In the genomic region with DNA sequence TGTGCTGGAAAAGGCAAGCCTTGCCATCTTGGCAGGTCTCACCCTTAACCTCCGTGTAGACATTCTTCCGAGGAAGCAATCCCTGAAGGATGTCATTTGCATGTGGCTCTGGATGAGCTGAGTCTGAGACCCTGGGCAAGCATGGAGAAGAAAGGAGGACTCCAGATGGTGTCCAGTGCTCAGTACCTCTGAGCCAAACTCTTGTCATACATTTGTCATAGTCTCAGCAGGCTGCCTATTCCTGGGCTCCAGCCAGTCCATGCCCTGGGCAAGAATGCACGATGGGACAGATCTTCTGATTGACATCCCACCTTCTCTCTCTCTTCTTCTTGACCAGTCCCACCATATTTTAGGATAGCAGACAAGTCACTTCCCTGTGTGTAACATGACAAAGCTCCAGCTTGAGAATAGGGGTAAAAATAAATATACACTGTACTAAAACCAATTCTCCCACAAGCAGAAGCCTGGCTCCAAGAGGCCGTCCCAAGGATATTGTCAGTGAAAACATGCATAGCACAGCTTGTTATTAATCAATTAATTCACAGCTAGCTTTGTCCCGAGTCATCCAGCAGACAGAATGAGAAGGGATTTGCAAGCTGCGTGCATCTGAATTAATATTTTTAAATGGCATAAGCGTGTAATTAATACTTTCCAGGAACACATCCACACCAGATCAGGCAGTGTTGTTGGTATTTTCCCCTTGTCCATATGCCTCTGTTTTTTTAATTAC, we compare ENCODE assay signal across 21 mouse cellular contexts.
DNase-seq lines count a peak whose midpoint lies in the region; ATAC-seq and TF ChIP-seq lines count a peak whose summit lies in the region.
"Had no signal": no experiment of that assay in that cellular context is flagged by ENCODE, and none has a peak within 500 bp of the region (broad histone marks: within the 10 kb centered on the region; RNA-seq: fewer than 3 reads in every experiment).

No protein-coding gene starts in this region.

- H3K4me1 ChIP-seq in hindbrain, embryonic 13.5 days (replicated peaks): peaks cover 10% of the 10 kb centered on the region
- H3K4me1 ChIP-seq in hindbrain, embryonic 12.5 days: peaks cover 9% of the 10 kb centered on the region
- no peaks in the 10 kb centered on the region for H3K4me1 ChIP-seq in midbrain, postnatal 0 days (ENCODE audit: insufficient read depth, low read length)
- H3K4me1 ChIP-seq in midbrain, embryonic 16.5 days (ENCODE audit: control insufficient read depth, insufficient read depth, low read length): peaks cover 10% of the 10 kb centered on the region
- H3K4me1 ChIP-seq: heart, embryonic 15.5 days; lung, embryonic 15.5 days had no signal

- no peaks in the 10 kb centered on the region for H3K9me3 ChIP-seq in hindbrain, embryonic 13.5 days
- no peaks in the 10 kb centered on the region for H3K9me3 ChIP-seq in hindbrain, embryonic 12.5 days (replicated peaks)
- no peaks in the 10 kb centered on the region for H3K9me3 ChIP-seq in midbrain, postnatal 0 days (ENCODE audit: low read length)
- no peaks in the 10 kb centered on the region for H3K9me3 ChIP-seq in midbrain, embryonic 16.5 days (replicated peaks; ENCODE audit: control insufficient read depth, low read length, poor library complexity, severe bottlenecking)
- H3K9me3 ChIP-seq: heart, embryonic 15.5 days; lung, embryonic 15.5 days had no signal

- 33% methylated on average over 7 of the region's 7 CpGs for WGBS in hindbrain, embryonic 13.5 days
- 41% methylated on average over 7 of the region's 7 CpGs for WGBS in hindbrain, embryonic 12.5 days
- 40% methylated on average over 7 of the region's 7 CpGs for WGBS in midbrain, postnatal 0 days
- WGBS in midbrain, embryonic 16.5 days: 36% methylated on average over 7 of the region's 7 CpGs

- no peaks in the 10 kb centered on the region for H3K36me3 ChIP-seq in hindbrain, embryonic 13.5 days
- no peaks in the 10 kb centered on the region for H3K36me3 ChIP-seq in hindbrain, embryonic 12.5 days
- H3K36me3 ChIP-seq in midbrain, postnatal 0 days (ENCODE audit: insufficient read depth, low read length): no peaks in the 10 kb centered on the region
- H3K36me3 ChIP-seq in midbrain, embryonic 16.5 days (ENCODE audit: control insufficient read depth, insufficient read depth, low read length): no peaks in the 10 kb centered on the region
- H3K36me3 ChIP-seq: heart, embryonic 15.5 days; lung, embryonic 15.5 days had no signal

- H3K4me3 ChIP-seq in hindbrain, embryonic 13.5 days: no peak overlapping the region
- no peak overlapping the region for H3K4me3 ChIP-seq in hindbrain, embryonic 12.5 days
- H3K4me3 ChIP-seq in midbrain, postnatal 0 days (ENCODE audit: low read depth, low read length): no peak overlapping the region
- no peak overlapping the region for H3K4me3 ChIP-seq in midbrain, embryonic 16.5 days (ENCODE audit: low read depth, low read length)
- H3K4me3 ChIP-seq: heart, adult 2 months; heart, embryonic 15.5 days; lung, embryonic 15.5 days; myocyte had no signal

- H3K9ac ChIP-seq in hindbrain, embryonic 13.5 days: no peak overlapping the region
- no peak overlapping the region for H3K9ac ChIP-seq in hindbrain, embryonic 12.5 days
- H3K9ac ChIP-seq in midbrain, postnatal 0 days (replicated peaks; ENCODE audit: low read length, poor library complexity, severe bottlenecking): no peak overlapping the region
- no peak overlapping the region for H3K9ac ChIP-seq in midbrain, embryonic 16.5 days (ENCODE audit: low read depth, low read length)
- H3K9ac ChIP-seq: heart, embryonic 15.5 days; liver, embryonic 14.5 days; lung, embryonic 15.5 days had no signal

- TF ChIP-seq CTCF in midbrain, postnatal 0 days (IDR thresholded peaks at IDR 0.05): no peak

- H3K27me3 ChIP-seq in hindbrain, embryonic 13.5 days: 0 out of 2 replicates have a peak, but pooled peaks cover 2% of the 10 kb centered on the region
- H3K27me3 ChIP-seq in hindbrain, embryonic 12.5 days: no peaks in the 10 kb centered on the region
- H3K27me3 ChIP-seq in midbrain, postnatal 0 days (ENCODE audit: insufficient read depth, low read length): no peaks in the 10 kb centered on the region
- no peaks in the 10 kb centered on the region for H3K27me3 ChIP-seq in midbrain, embryonic 16.5 days (ENCODE audit: control insufficient read depth, insufficient read depth, low read depth, low read length)
- H3K27me3 ChIP-seq: lung, embryonic 15.5 days had no signal

- H3K27ac ChIP-seq in hindbrain, embryonic 13.5 days: peak overlapping the region; percentile 20; the same call in 1 of the 2 replicates
- H3K27ac ChIP-seq in hindbrain, embryonic 12.5 days: no peak overlapping the region
- no peak overlapping the region for H3K27ac ChIP-seq in midbrain, postnatal 0 days (ENCODE audit: low read depth, low read length)
- no peak overlapping the region; the same call in 1 of the 2 replicates for H3K27ac ChIP-seq in midbrain, embryonic 16.5 days (ENCODE audit: low read length)
- H3K27ac ChIP-seq: heart, adult 2 months; heart, embryonic 15.5 days; liver, embryonic 14.5 days; lung, embryonic 15.5 days had no signal

- H3K4me2 ChIP-seq in hindbrain, embryonic 13.5 days: no peak overlapping the region
- H3K4me2 ChIP-seq in hindbrain, embryonic 12.5 days (replicated peaks): no peak overlapping the region
- no peak overlapping the region for H3K4me2 ChIP-seq in midbrain, postnatal 0 days (ENCODE audit: low read depth, low read length, poor library complexity, severe bottlenecking)
- H3K4me2 ChIP-seq in midbrain, embryonic 16.5 days (ENCODE audit: low read length): no peak overlapping the region
- H3K4me2 ChIP-seq: heart, embryonic 15.5 days; lung, embryonic 15.5 days had no signal

- ATAC-seq in hindbrain, embryonic 13.5 days (ENCODE audit: low FRiP score): peak; percentile 46; the same call in 1 of the 2 replicates
- no peak for ATAC-seq in hindbrain, embryonic 12.5 days (ENCODE audit: low FRiP score)
- no peak; the same call in 1 of the 2 replicates for ATAC-seq in midbrain, postnatal 0 days (ENCODE audit: low FRiP score)
- no peak for ATAC-seq in midbrain, embryonic 16.5 days
- ATAC-seq: intestine, embryonic 16.5 days had no signal

- DNase-seq in cerebellum, adult 9-11 months: peak; percentile 5
- DNase-seq in cerebellum, adult 8-10 months: no peak
- DNase-seq in midbrain, postnatal 0 days (ENCODE audit: low spot score): peak; percentile 82
- DNase-seq in urinary bladder, adult 18-20 months (ENCODE audit: low spot score in 2 of 2): no peak
- DNase-seq in heart, adult 8-10 months (ENCODE audit: low spot score): no peak
- DNase-seq: adrenal gland, postnatal 36 days; gastrocnemius, postnatal 25 days; heart, adult 2 months; heart, postnatal 4 days; kidney, postnatal 4 days; lung, postnatal 4 days; right cerebral cortex, postnatal 14 days; thymus, postnatal 36 days had no signal

Comparison
In these comparisons a context has a peak if more than half of its experiments do, and no peak if none do; other contexts are left out.
1. DNase-seq: peak in cerebellum, adult 9-11 months (single experiment) and midbrain, postnatal 0 days (single experiment); none in cerebellum, adult 8-10 months (single experiment), urinary bladder, adult 18-20 months (0 of 2) and heart, adult 8-10 months (single experiment).